Mouse (Mus musculus) midbrain, embryonic 10.5 days (tissue): ENCODE measurements around the gene Gm21409. TPM values are rescaled to one million over a fixed set of nuclear protein-coding genes. Genes with fewer than 3 reads are reported as not detected.
"Not testable (repeated sequence)": the region's sequence is repeated elsewhere in the genome, so short reads cannot be mapped to it uniquely, and the experiment has no call there.

Source experiments
- DNase-seq: peaks from one replicate; pipeline ENCODE4 v3.0.0-alpha.2; 2017; ENCODE audit warnings: low spot score
- H3K27ac ChIP-seq: fragments of 300-500 bp; sonication (generic); replicated peaks from 2 replicates; pipeline ENCODE4 v1.5.1; 2016; ENCODE audit warnings: mild to moderate bottlenecking
- H3K27me3 ChIP-seq: fragments of 300-500 bp; sonication (generic); 2 replicates; pipeline ENCODE4 v1.6.1; 2016; ENCODE audit warnings: low read depth, mild to moderate bottlenecking; ENCODE audit not compliant: poor library complexity, severe bottlenecking
- H3K36me3 ChIP-seq: fragments of 300-500 bp; sonication (generic); 2 replicates; pipeline ENCODE4 v1.6.1; 2016; ENCODE audit warnings: mild to moderate bottlenecking, moderate library complexity
- H3K4me1 ChIP-seq: fragments of 300-500 bp; sonication (generic); 2 replicates; pipeline ENCODE4 v1.6.1; 2016
- H3K4me3 ChIP-seq: fragments of 300-500 bp; sonication (generic); 2 replicates; pipeline ENCODE4 v1.5.1; 2016; ENCODE audit warnings: mild to moderate bottlenecking, moderate library complexity
- H3K9me3 ChIP-seq: fragments of 300-500 bp; sonication (generic); replicated peaks from 2 replicates; pipeline ENCODE4 v1.6.1; 2016; ENCODE audit warnings: mild to moderate bottlenecking
- WGBS: fragments of 180-500 bp; shearing (Covaris S2); methylation state at CpG from one replicate; pipeline ENCODE4 v1.1.7; 2016; 5-methylcytosine and 5-hydroxymethylcytosine counted together
- polyA plus RNA-seq: library from polyadenylated mRNA; unstranded; fragments of >200 nt; fragmentation: Nextera tagmentation; extraction: Ambion mirVana; gene quantifications from 2 replicates; pipeline ENCODE4 v1.2.1, GENCODE M21; 2016

Gene Gm21409
- not detected in 2 replicates for polyA plus RNA-seq

DNA sequence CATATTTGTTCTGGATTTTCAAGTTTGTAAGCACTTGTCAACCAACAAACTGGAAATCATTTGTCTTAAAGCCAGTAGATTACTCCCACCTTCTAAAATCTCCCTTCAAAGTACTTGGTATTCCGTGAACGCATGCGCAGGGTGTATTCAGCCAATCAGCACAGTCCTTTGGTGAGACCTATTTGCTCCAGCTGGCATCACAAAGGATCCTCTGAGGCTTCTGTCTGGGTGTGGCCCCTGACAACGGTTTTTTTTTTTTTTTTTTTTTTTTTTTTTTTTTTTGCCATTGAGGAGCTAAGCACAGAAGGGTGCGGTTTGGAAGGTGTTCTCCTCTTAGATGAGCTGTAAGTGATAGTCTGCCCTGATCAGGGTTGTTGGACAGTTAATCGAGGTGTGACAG, at the start of gene Gm21409:
Gm21409 (plus strand) TSS at position 301 of the 400 bp plus-strand sequence.
- not testable (repeated sequence) for H3K27me3 ChIP-seq, H3K4me3 ChIP-seq, DNase-seq, H3K36me3 ChIP-seq, H3K4me1 ChIP-seq, H3K9me3 ChIP-seq, H3K27ac ChIP-seq
- WGBS: no CpG with 5 or more reads among the region's 6 CpGs

Other genes starting within 250 kb of the Gm21409 start
- gene Gm21394, start 181.8 kb upstream of the Gm21409 start, polyA plus RNA-seq: not detected in 2 replicates